Mouse (Mus musculus) cerebellum, adult 2 months (tissue): ENCODE results near the gene Vwc2.

Source experiments
- CTCF ChIP-seq: fragments of 200-500 bp; IDR thresholded peaks from 2 replicates; pipeline ENCODE4 v1.5.1; 2011; ENCODE audit warnings: low read depth, mild to moderate bottlenecking, control low read depth, low read length, moderate library complexity, borderline replicate concordance; ENCODE audit not compliant: insufficient read depth
- POLR2A ChIP-seq: fragments of 200-500 bp; IDR thresholded peaks from 2 replicates; pipeline ENCODE4 v1.6.1; 2011; ENCODE audit warnings: low read length, control low read depth, borderline replicate concordance; ENCODE audit not compliant: insufficient read depth

- TF ChIP-seq CTCF (no peak), POLR2A (no peak)
Observed at GRCm38 (mm10) chr11:11114234-11115030, 409 bp downstream of the Vwc2 start.
